Mouse (Mus musculus) cerebellum, adult 2 months (tissue): ENCODE data around the gene Afp.

Experiments used
- CTCF ChIP-seq: fragments of 200-500 bp; IDR thresholded peaks from 2 replicates; pipeline ENCODE4 v1.5.1; 2011; ENCODE audit warnings: low read depth, mild to moderate bottlenecking, control low read depth, low read length, moderate library complexity, borderline replicate concordance; ENCODE audit not compliant: insufficient read depth
- POLR2A ChIP-seq: fragments of 200-500 bp; IDR thresholded peaks from 2 replicates; pipeline ENCODE4 v1.6.1; 2011; ENCODE audit warnings: low read length, control low read depth, borderline replicate concordance; ENCODE audit not compliant: insufficient read depth

GRCm38 (mm10) chr5:90490518-90490917 is at the start of gene Afp:
- TF ChIP-seq CTCF (no peak), POLR2A (no peak)
